Mouse (Mus musculus) left cerebral cortex, adult 18-20 months (tissue): ENCODE measurements around the gene Fam71f1. TPM values are rescaled to one million over a fixed set of nuclear protein-coding genes. Genes with fewer than 3 reads are reported as not detected.

Source experiments
- total RNA-seq, 2 experiments: library from RNA; stranded (reverse); gene quantifications; 2 replicates each; pipeline ENCODE4 v1.2.3; 2021

Fam71f1 gene
- total RNA-seq, 2 experiments from 2014 or later = not detected

Other genes with a start within 250 kb of the Fam71f1 start
- 10 to 100 TPM; 40.2 to 44.1 TPM for gene Rbm28, start 154.1 kb upstream of the Fam71f1 start, total RNA-seq
- gene Prrt4, start 139.6 kb upstream of the Fam71f1 start, total RNA-seq = 1 to 10 TPM; 3.0 to 3.5 TPM
- 10 to 100 TPM; 56.7 to 58.6 TPM for gene Impdh1, start 102.8 kb upstream of the Fam71f1 start, total RNA-seq
- gene Hilpda, start 46.7 kb upstream of the Fam71f1 start, total RNA-seq = 1 to 10 TPM; 5.5 to 6.8 TPM
- under 1 TPM in 1 of 2 experiments, not detected in 1; 0.81 TPM for gene Fam71f2, start 39.5 kb upstream of the Fam71f1 start, total RNA-seq
- gene Calu, start 28.9 kb downstream of the Fam71f1 start, total RNA-seq = 10 to 100 TPM; 59.4 to 62.6 TPM
- gene Opn1sw, start 69.3 kb downstream of the Fam71f1 start, total RNA-seq = under 1 TPM; 0.14 to 0.30 TPM
- gene Ccdc136, start 77.2 kb downstream of the Fam71f1 start, total RNA-seq = 100 to 1,000 TPM; 105 to 113 TPM
- 1 to 10 TPM; 1.4 to 1.5 TPM for gene Flnc, start 114.1 kb downstream of the Fam71f1 start, total RNA-seq
- 100 to 1,000 TPM; 262 TPM for gene Atp6v1f, start 148.6 kb downstream of the Fam71f1 start, total RNA-seq
- gene Atp6v1fnb, start 152.3 kb downstream of the Fam71f1 start, total RNA-seq = under 1 TPM in 1 of 2 experiments, not detected in 1; 0.54 TPM
- 1 to 10 TPM in 1 of 2 experiments, under 1 TPM in 1; 0.63 to 1.1 TPM for gene Kcp, start 188.8 kb downstream of the Fam71f1 start, total RNA-seq
- gene Irf5, start 207.5 kb downstream of the Fam71f1 start, total RNA-seq = 1 to 10 TPM; 4.2 to 5.2 TPM